Mouse (Mus musculus) neural tube, embryonic 10.5 days (tissue): Measurements from ENCODE around the gene Kpna2.
A peak's percentile ranks its signal among the peaks of the same experiment; 100 is the strongest.
"Not testable (repeated sequence)": the region's sequence is repeated elsewhere in the genome, so short reads cannot be mapped to it uniquely, and the experiment has no call there.

Source experiments
- DNase-seq: peaks from one replicate; pipeline ENCODE4 v3.0.0-alpha.2; 2017; ENCODE audit warnings: low spot score; ENCODE audit errors: extremely low spot score

Gene Kpna2

GRCm38 (mm10) chr11:106985979-106986604, 13.2 kb downstream of the Kpna2 start:
- not testable (repeated sequence) for DNase-seq

DNA sequence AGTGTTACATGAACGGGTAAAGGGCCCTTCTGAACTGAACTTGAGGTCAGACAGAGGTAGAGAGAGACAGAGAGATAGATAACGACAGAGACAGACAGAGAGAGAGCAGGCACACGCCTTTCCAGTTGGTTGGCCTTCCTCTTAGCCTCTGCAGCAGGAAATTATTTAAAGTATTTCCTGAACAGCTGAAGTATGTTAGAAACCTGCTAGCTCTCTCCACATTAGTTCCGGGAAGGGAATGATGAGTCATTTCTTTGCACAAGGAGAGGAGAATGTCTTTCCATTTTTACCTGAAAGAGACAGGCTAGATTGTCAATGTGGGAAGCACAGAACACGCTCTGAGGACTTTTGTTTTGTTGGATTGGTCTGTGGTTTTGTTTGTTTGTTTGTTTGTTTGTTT, 17.0 kb downstream of the Kpna2 start:
- no peak for DNase-seq

DNA sequence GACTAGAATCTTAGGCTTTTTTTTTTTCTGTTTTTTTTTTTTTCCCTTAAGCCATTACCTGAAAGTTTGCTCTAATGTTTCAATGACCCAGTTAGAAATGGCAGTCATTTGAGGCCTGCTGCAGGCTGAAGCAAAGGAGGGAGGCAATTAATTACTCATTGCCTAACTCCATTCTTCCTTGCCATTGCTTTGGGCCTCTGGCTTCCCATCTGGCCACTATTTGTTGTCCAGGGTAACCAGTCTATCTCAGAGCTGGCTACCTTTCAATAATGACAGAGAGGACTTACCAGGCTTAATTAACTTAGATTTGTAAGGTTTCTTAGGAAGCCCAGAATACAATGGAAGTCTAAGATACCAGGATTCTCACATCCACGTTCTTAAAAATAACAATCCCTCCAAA, 17.6 kb downstream of the Kpna2 start:
- no peak for DNase-seq

- DNase-seq: peak; percentile 27
Measured at GRCm38 (mm10) chr11:106980455-106980854, 18.9 kb downstream of the Kpna2 start.

DNA sequence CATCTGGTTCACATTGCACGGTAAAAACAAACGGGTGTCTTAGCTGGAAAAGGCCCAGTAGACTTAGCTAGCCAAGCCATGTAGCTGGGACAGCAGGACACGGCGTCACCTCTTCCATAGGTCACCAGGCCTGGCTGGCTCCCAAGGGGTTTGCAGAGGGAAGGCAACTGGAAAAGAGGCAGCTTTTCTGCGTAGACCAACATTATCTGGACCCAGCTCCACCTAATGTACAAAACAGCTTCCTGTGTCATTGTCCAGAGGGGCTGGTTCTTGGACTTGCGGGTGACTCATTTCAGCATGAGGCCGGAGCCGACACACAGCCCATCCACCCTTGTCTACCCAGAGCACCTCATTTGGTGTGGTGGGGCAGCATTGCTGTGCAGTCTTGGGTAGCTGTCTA, 23.1 kb downstream of the Kpna2 start:
- DNase-seq: no peak

- DNase-seq: no peak
Measured at GRCm38 (mm10) chr11:106975419-106976177, 23.7 kb downstream of the Kpna2 start.

DNA sequence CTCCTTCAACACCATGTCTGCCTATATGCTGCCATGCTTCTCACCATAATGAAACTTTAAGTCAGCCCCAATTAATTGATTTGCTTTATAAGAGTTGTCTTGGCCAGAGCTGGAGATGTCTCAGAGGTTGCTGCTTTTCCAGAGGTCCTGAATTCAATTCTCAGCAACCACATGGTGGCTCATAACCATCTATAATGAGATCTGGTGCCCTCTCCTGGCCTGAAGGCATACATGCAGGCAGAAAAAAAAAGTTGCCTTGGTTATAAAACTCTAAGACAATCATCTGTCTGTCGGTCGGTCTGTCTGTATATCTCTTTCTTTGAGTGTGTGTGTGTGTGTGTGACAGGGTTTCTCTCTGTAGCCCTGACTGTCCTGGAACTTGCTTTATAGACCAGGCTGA, 24.9 kb downstream of the Kpna2 start:
- DNase-seq: no peak

GRCm38 (mm10) chr11:106973016-106973415, 26.3 kb downstream of the Kpna2 start:
- no peak for DNase-seq

DNA sequence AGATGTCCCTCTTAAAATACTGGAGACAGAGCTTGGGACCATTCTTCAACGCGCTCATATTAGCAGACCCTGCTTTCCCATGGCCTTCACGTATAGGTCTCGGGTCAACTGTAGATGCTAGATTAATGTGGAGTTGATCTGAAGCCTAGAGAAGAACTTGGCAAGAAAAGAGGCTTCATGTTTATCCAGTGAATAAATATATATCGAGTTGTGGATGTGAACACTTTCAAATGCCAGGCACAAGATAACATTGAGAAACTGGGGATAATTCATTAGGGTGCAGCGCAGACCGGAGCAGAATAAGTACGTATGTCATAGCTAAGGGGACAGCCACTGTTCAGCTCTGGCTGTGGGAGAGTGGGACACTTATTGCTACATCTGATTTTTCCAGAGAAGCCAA, 29.5 kb downstream of the Kpna2 start:
- DNase-seq: no peak

GRCm38 (mm10) chr11:106967630-106968029, 31.7 kb downstream of the Kpna2 start:
- DNase-seq: no peak

DNA sequence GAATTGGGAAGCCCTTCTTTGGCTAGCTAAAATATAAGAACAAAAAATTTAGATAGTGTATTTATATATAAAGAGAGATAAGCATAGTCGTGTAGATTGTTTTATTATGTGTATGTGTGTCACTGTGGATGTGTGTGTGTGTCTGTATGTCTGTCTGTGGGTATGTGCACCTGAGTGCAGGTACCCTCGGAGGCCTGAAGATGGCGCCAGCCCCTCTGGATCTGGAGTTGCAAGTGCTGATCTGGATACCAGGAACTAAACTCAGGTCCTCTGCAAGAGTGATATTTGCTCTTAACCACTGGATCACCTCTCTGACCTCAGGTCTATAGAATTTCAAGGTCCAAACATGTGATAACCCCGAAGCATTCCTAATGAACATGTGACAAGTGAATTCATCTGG, 33.5 kb downstream of the Kpna2 start:
- no peak for DNase-seq

DNA sequence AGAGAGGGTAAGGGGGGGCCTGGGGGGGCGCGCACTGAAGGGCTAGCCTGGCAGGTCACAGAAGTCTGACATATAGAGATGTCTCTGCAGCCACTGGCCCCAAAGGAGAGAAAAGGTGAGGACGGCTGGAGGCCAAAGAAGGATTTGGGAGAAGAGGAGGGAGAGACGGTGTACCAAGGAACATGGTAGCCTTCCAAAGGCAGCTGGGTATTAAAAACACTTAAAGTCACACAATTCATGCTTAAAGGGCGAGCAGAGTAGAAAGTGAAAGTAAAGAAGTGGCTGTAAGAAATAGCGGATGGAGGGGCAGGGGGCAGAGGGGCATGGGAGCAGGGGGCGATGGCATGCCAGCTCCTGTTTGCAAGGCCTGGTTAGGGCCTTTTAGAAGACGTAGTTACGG, 37.0 kb downstream of the Kpna2 start:
- no peak for DNase-seq

DNA sequence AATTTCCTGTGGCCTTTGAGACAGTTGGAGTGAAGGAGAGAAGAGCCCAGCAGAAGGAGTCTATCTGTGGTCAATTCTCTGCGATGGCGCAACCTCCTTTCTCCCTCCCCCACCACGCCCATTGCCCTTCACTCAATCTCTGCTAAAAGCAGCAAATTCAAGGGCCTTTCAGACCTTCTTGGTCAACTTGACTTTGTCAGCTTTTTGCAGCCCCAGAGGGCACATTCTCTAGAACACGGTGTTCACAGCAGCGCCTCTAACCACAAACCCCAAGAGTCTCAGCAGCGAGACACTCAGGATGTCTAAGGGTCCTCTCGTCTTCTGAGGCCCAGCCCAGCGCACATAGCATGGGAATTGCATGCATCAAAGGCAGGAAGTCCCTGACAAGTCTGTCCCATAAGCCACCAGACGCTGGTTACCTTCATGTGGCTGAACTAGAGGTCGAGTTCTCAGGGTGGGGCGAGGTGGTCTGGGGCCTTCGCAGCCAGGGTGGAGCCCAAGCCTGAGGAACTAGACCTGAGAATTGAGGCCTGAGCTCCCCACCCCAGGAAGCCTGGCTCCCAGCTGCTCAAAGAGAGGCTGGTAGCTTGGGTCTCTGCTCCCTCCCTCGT, 37.8 kb downstream of the Kpna2 start:
- no peak for DNase-seq

DNA sequence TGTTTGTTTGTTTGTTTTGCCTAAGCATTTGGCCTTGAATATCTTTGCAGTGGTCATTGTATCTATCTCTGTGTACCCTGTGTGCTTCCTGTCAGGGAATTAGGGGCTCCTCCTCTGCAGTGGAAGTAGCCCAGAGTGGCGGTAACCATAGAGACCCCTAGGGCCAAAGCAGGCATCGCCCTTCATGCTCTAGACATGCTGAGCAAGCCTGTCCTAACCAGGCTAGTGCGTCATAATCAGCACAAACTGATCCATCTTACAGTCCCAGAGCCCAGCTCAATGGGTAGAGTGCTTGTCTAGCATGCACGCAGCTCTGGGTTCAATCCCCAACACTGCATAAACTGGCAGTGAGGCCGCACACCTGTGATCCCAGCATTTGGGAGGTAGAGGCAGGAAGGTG, 40.2 kb downstream of the Kpna2 start:
- DNase-seq: no peak

DNA sequence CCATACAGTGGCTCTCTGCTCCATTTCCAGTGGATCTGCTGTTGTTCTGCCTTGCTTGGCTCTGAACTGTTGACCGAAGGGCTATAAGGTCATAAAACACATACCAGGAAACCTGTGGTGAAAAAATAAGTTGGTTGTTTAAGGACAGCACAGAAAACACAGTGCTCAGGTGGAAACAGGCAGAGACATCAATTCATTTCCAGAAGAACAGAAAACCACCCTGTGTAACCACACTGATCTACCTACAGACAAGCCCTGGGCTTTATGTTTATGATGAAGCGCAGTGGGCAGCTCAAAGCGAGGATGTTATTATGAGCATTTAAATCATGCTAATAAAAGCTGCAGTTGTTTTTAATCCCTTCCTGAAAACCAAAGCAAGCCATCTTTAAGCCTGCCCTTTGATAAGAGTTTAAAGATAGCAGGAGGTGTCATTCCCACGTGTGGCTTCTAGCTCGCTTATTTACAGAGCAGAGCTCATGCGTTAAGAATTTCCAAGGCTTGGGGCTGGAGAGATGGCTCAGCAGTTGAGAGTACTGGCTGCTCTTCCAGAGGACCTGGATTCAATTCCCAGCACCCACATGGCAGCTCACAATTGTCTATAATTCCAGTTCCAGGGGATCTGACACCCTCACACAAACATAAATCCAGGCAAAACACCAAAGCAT, 40.8 kb downstream of the Kpna2 start:
- DNase-seq: no peak

DNA sequence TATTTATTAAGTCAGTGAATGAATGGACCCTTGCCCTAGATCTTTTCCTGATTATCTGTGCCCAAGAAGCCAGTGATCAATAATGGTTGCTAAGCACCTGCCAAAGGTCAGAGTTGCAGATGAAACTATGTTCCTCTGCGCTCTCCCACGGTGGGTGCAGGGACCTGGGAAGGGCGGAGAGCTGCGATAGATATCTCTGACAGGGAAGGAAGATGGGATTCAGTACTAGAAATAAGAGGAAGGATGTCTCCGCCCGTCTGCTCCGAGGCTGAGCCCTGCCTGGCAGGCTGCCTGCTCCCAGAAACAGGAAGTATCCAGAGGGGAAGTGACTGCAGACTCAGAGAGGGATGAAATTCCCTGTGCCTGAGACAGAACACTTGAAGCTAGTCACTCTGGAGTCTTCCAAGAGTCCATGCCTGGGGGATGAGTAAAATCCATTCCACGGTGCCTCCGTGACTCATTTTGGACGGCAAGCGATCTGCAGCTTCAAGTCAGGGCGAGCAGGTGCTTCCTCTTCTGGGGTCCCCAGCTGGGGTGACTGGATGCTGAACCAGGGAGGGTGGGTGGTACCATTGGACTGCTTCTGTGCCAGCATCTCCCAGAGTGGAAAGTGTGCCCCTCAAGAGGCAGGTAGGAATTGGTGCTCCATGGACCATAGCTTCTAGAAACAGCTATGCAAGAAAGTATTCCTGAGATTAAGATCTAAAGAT, 41.9 kb downstream of the Kpna2 start:
- DNase-seq: no peak

DNA sequence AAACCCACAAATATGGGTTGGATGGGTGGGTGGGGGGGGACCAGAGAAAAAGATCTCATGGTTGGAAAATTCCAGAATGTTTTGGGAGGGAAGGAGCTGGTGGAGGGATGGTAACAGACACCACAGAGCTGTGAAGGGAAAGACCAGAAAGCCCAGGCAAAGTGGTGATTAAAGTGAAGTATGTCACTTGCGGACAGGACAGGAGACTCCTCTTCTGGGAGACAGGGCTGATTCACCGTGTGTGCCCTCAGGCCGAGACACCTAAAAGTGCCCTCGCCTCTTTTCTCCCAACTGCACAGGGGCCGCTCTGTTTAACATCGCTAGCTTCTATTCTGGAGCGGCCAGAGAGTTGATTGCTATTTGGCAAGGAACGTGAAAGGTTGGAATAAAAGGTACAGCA, 44.8 kb downstream of the Kpna2 start:
- no peak for DNase-seq

GRCm38 (mm10) chr11:106954116-106954515, 45.2 kb downstream of the Kpna2 start:
- DNase-seq: no peak
